Mouse (Mus musculus): ENCODE measurements at regions not wholly inside any gene's neighbourhood (a gene's known extent, or its start where the extent isn't known, plus 50 kb on each side); places are given as distances from the start of the nearest gene placed in this dataset.
A peak's percentile ranks its signal among the peaks of the same experiment; 100 is the strongest.

GRCm38 (mm10) chr1:119305315-119305976 lies 116.6 kb downstream of the Inhbb start:
- no peak for DNase-seq

GRCm38 (mm10) chr1:119304470-119304980 lies 117.5 kb downstream of the Inhbb start:
- no peak for DNase-seq

- DNase-seq: no peak
These were observed 119.6 kb downstream of the Inhbb start for GRCm38 (mm10) chr1:119302349-119302995.

- no peak for DNase-seq
These were observed 120.1 kb downstream of the Inhbb start for GRCm38 (mm10) chr1:119301931-119302330.

- DNase-seq: no peak
These were observed 120.8 kb downstream of the Inhbb start for GRCm38 (mm10) chr1:119301258-119301657.

- no peak for DNase-seq
These were observed 122.0 kb downstream of the Inhbb start for GRCm38 (mm10) chr1:119299842-119300752.

GRCm38 (mm10) chr1:119298696-119299230 lies 123.3 kb downstream of the Inhbb start:
- no peak for DNase-seq

GRCm38 (mm10) chr1:119295121-119295520 lies 126.9 kb downstream of the Inhbb start:
- no peak for DNase-seq

- DNase-seq: no peak
These were observed 128.2 kb downstream of the Inhbb start for GRCm38 (mm10) chr1:119293839-119294238.

- DNase-seq: peak; percentile 99
These were observed 129.8 kb downstream of the Inhbb start for GRCm38 (mm10) chr1:119292216-119292615.

- DNase-seq: no peak
These were observed 131.7 kb downstream of the Inhbb start for GRCm38 (mm10) chr1:119290165-119290916.

- no peak for DNase-seq
These were observed 132.4 kb downstream of the Inhbb start for GRCm38 (mm10) chr1:119289516-119290164.

- no peak for DNase-seq
These were observed 139.6 kb downstream of the Inhbb start for GRCm38 (mm10) chr1:119282416-119282815.

- DNase-seq: no peak
These were observed 142.8 kb downstream of the Inhbb start for GRCm38 (mm10) chr1:119279261-119279660.

- no peak for DNase-seq
These were observed 143.4 kb downstream of the Inhbb start for GRCm38 (mm10) chr1:119278528-119279201.

GRCm38 (mm10) chr1:119277990-119278389 lies 144.1 kb downstream of the Inhbb start:
- no peak for DNase-seq

- DNase-seq: no peak
These were observed 156.0 kb downstream of the Inhbb start for GRCm38 (mm10) chr1:119266013-119266412.

- DNase-seq: no peak
These were observed 156.7 kb downstream of the Inhbb start for GRCm38 (mm10) chr1:119265192-119265891.

- DNase-seq: no peak
These were observed 162.6 kb downstream of the Inhbb start for GRCm38 (mm10) chr1:119259455-119259854.

GRCm38 (mm10) chr1:119256769-119257168 lies 165.3 kb downstream of the Inhbb start:
- DNase-seq: peak; percentile 88

- DNase-seq: peak; percentile 19
These were observed 166.0 kb downstream of the Inhbb start for GRCm38 (mm10) chr1:119256097-119256473.
